Mouse (Mus musculus) hindbrain, embryonic 11.5 days (tissue): ENCODE measurements around the gene Efemp1. TPM values are rescaled to one million over a fixed set of nuclear protein-coding genes. Genes with fewer than 3 reads are reported as not detected.

Experiments
- ATAC-seq: fragments of 200-750 bp; cut with Nextera tagmentation; 2 replicates; pipeline ENCODE4 v1.8.0; 2017; ENCODE audit warnings: mild to moderate bottlenecking, moderate TSS enrichment, moderate library complexity; ENCODE audit not compliant: low FRiP score
- DNase-seq: peaks from one replicate; pipeline ENCODE4 v3.0.0-alpha.2; 2015; ENCODE audit warnings: low spot score
- H3K27ac ChIP-seq: fragments of 300-500 bp; sonication (generic); 2 replicates; pipeline ENCODE4 v1.5.1; 2014; ENCODE audit warnings: mild to moderate bottlenecking, low read depth, low read length
- H3K27me3 ChIP-seq: fragments of 300-500 bp; sonication (generic); 2 replicates; pipeline ENCODE4 v1.6.1; 2014; ENCODE audit warnings: mild to moderate bottlenecking, low read length, moderate library complexity, mixed read lengths; ENCODE audit not compliant: control insufficient read depth, insufficient read depth
- H3K36me3 ChIP-seq: fragments of 300-500 bp; sonication (generic); 2 replicates; pipeline ENCODE4 v1.6.1; 2014; ENCODE audit warnings: mild to moderate bottlenecking, low read length, moderate library complexity, mixed read lengths; ENCODE audit not compliant: control insufficient read depth, insufficient read depth
- H3K4me1 ChIP-seq: fragments of 300-500 bp; sonication (generic); replicated peaks from 2 replicates; pipeline ENCODE4 v1.6.1; 2014; ENCODE audit warnings: low read length, mixed read lengths; ENCODE audit not compliant: control insufficient read depth, insufficient read depth
- H3K4me2 ChIP-seq: fragments of 300-500 bp; sonication (generic); replicated peaks from 2 replicates; pipeline ENCODE4 v1.6.1; 2014; ENCODE audit warnings: mild to moderate bottlenecking, low read depth, low read length
- H3K4me3 ChIP-seq: fragments of 300-500 bp; sonication (generic); 2 replicates; pipeline ENCODE4 v1.5.1; 2014; ENCODE audit warnings: low read depth, low read length
- H3K9ac ChIP-seq: fragments of 300-500 bp; sonication (generic); 2 replicates; pipeline ENCODE4 v1.6.1; 2014; ENCODE audit warnings: low read depth, low read length
- H3K9me3 ChIP-seq: fragments of 300-500 bp; sonication (generic); 2 replicates; pipeline ENCODE4 v1.6.1; 2016; ENCODE audit warnings: low read length; ENCODE audit not compliant: control insufficient read depth
- WGBS: fragments of 180-500 bp; shearing (Covaris S2); extraction: QIAGEN DNeasy Blood & Tissue Kit; methylation state at CpG from one replicate; pipeline ENCODE4 v1.1.7; 2014; 5-methylcytosine and 5-hydroxymethylcytosine counted together
- polyA plus RNA-seq: library from polyadenylated mRNA; unstranded; fragments of >200 nt; fragmentation: Nextera tagmentation; extraction: Ambion mirVana; gene quantifications from 2 replicates; pipeline ENCODE4 v1.2.1, GENCODE M21; 2014

The Efemp1 gene
- polyA plus RNA-seq, 1 experiment from 2014 or later, result 18.2 TPM

DNA sequence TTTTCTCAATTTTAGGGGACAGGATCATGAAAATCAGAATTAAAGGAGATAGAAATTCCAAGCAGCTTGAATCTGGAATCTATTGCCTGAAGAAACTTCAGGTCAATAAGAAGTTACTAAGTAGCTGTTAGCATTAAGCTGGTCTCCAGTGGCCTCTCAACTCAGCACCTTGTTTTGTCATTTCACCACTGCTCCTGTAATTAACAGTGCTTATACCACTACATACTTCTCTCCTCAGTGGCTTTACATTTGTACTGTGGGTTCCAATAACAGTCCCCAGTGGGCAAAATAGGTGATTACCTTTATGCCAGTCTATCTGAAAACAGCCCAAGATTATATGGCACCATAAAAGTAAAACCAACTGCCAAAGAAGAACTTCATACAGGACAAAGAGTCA is 102.3 kb downstream of the Efemp1 start:
- no peaks in the 10 kb centered on the region for H3K4me1 ChIP-seq
- H3K36me3 ChIP-seq, result no peaks in the 10 kb centered on the region
- no peaks in the 10 kb centered on the region for H3K27me3 ChIP-seq
- DNase-seq, result no peak
- H3K4me2 ChIP-seq, result no peak overlapping the region
- H3K9ac ChIP-seq, result no peak overlapping the region
- no peak for ATAC-seq
- H3K9me3 ChIP-seq, result no peaks in the 10 kb centered on the region
- H3K27ac ChIP-seq, result no peak overlapping the region
- H3K4me3 ChIP-seq, result no peak overlapping the region

DNA sequence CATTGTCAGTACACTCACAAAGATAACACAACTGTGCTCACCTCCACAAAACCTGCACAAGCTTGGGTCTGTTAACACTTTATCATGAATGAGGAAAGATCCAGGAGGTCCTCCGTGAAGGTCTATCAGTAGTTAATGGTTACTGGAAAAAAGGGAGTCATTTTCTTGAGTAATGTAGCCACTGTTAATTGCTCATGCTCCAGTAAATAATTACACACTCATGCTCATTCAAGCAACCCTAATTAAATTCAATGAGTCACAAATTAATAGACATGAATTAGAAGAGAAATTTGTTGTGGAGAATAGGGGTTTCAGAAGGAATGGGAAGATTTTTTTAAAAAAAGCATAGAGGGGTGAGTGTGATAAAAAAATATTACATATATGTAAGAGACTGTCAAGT is 108.4 kb downstream of the Efemp1 start:
- Histone ChIP-seq H3K4me1 (no peaks in the 10 kb centered on the region), H3K9me3 (no peaks in the 10 kb centered on the region), H3K36me3 (no peaks in the 10 kb centered on the region), H3K9ac (no peak overlapping the region), H3K27ac (no peak overlapping the region), H3K4me2 (no peak overlapping the region), H3K27me3 (no peaks in the 10 kb centered on the region), H3K4me3 (no peak overlapping the region)
- DNase-seq, result no peak
- WGBS, result 91% methylated on average over 1 of the region's 1 CpGs
- ATAC-seq, result no peak
